Mouse (Mus musculus) hindlimb bud, embryonic 11.5 days (tissue): ENCODE measurements around the gene Gm4707.
"Not testable (repeated sequence)": the region's sequence is repeated elsewhere in the genome, so short reads cannot be mapped to it uniquely, and the experiment has no call there.

Experiments
- DNase-seq: peaks from one replicate; pipeline ENCODE4 v3.0.0-alpha.2; 2012; ENCODE audit warnings: low read depth, low spot score; ENCODE audit errors: extremely low spot score

Gene Gm4707

GRCm38 (mm10) chr17:71459818-71460217, at the start of gene Gm4707:
Gene Gm4707 (minus strand): TSS chr17:71459918.
- DNase-seq, result no peak

GRCm38 (mm10) chr17:71506832-71507231, 47.1 kb upstream of the Gm4707 start:
- no peak for DNase-seq

- DNase-seq, result no peak
These were observed 36.1 kb upstream of the Gm4707 start for GRCm38 (mm10) chr17:71495784-71496183.

GRCm38 (mm10) chr17:71491332-71491686, 31.6 kb upstream of the Gm4707 start:
- no peak for DNase-seq

- no peak for DNase-seq
These were observed 31.1 kb upstream of the Gm4707 start for GRCm38 (mm10) chr17:71490666-71491331.

GRCm38 (mm10) chr17:71489703-71490461, 30.2 kb upstream of the Gm4707 start:
- no peak for DNase-seq

- DNase-seq, result no peak
These were observed 26.6 kb upstream of the Gm4707 start for GRCm38 (mm10) chr17:71486231-71486851.

- no peak for DNase-seq
These were observed 26.1 kb upstream of the Gm4707 start for GRCm38 (mm10) chr17:71485791-71486230.

- no peak for DNase-seq
These were observed 25.0 kb upstream of the Gm4707 start for GRCm38 (mm10) chr17:71484711-71485110.

- no peak for DNase-seq
These were observed 23.8 kb upstream of the Gm4707 start for GRCm38 (mm10) chr17:71483418-71484060.

GRCm38 (mm10) chr17:71479381-71479901, 19.7 kb upstream of the Gm4707 start:
- DNase-seq, result no peak

- no peak for DNase-seq
These were observed 17.8 kb upstream of the Gm4707 start for GRCm38 (mm10) chr17:71477481-71477880.

- no peak for DNase-seq
These were observed 16.8 kb upstream of the Gm4707 start for GRCm38 (mm10) chr17:71476346-71477020.

GRCm38 (mm10) chr17:71475705-71476089, 16.0 kb upstream of the Gm4707 start:
- DNase-seq, result no peak

GRCm38 (mm10) chr17:71474762-71475704, 15.3 kb upstream of the Gm4707 start, which contains the start of gene Smchd1:
Gene Smchd1 (minus strand): TSS chr17:71475343.
- DNase-seq, result no peak

GRCm38 (mm10) chr17:71474128-71474527, 14.4 kb upstream of the Gm4707 start:
- DNase-seq, result no peak

- DNase-seq, result no peak
These were observed 11.5 kb upstream of the Gm4707 start for GRCm38 (mm10) chr17:71471261-71471660.

GRCm38 (mm10) chr17:71460312-71460711, 594 bp upstream of the Gm4707 start:
- DNase-seq, result no peak

GRCm38 (mm10) chr17:71457361-71457760, 2.4 kb downstream of the Gm4707 start:
- not testable (repeated sequence) for DNase-seq

- no peak for DNase-seq
These were observed 14.5 kb downstream of the Gm4707 start for GRCm38 (mm10) chr17:71445191-71445590.
